Mouse (Mus musculus) heart, embryonic 11.5 days (tissue): ENCODE data around the gene Vmn1r221. TPM values are rescaled to one million over a fixed set of nuclear protein-coding genes. Genes with fewer than 3 reads are reported as not detected.
"Not testable (repeated sequence)": the region's sequence is repeated elsewhere in the genome, so short reads cannot be mapped to it uniquely, and the experiment has no call there.

ENCODE experiments used
- ATAC-seq: fragments of 200-750 bp; cut with Nextera tagmentation; replicated peaks from 2 replicates; pipeline ENCODE4 v1.8.0; 2017; ENCODE audit warnings: moderate library complexity; ENCODE audit not compliant: insufficient number of reproducible peaks, low FRiP score, low TSS enrichment
- H3K27ac ChIP-seq: fragments of 300-500 bp; sonication (generic); 2 replicates; pipeline ENCODE4 v1.5.1; 2014; ENCODE audit warnings: mild to moderate bottlenecking, low read depth, low read length
- H3K27me3 ChIP-seq: fragments of 300-500 bp; sonication (generic); 2 replicates; pipeline ENCODE4 v1.6.1; 2014; ENCODE audit warnings: mild to moderate bottlenecking, low read length, mixed read lengths; ENCODE audit not compliant: control insufficient read depth, insufficient read depth
- H3K36me3 ChIP-seq: fragments of 300-500 bp; sonication (generic); 2 replicates; pipeline ENCODE4 v1.6.1; 2014; ENCODE audit warnings: mild to moderate bottlenecking, low read length, moderate library complexity, mixed read lengths; ENCODE audit not compliant: control insufficient read depth, insufficient read depth
- H3K4me1 ChIP-seq: fragments of 300-500 bp; sonication (generic); 2 replicates; pipeline ENCODE4 v1.6.1; 2014; ENCODE audit warnings: low read length; ENCODE audit not compliant: control insufficient read depth, insufficient read depth
- H3K4me2 ChIP-seq: fragments of 300-500 bp; sonication (generic); 2 replicates; pipeline ENCODE4 v1.6.1; 2014; ENCODE audit warnings: mild to moderate bottlenecking, moderate library complexity
- H3K4me3 ChIP-seq: fragments of 300-500 bp; sonication (generic); 2 replicates; pipeline ENCODE4 v1.5.1; 2014; ENCODE audit warnings: low read depth, low read length
- H3K9ac ChIP-seq: fragments of 300-500 bp; sonication (generic); 2 replicates; pipeline ENCODE4 v1.6.1; 2014; ENCODE audit warnings: mild to moderate bottlenecking, low read depth, low read length, moderate library complexity
- H3K9me3 ChIP-seq: fragments of 300-500 bp; sonication (generic); replicated peaks from 2 replicates; pipeline ENCODE4 v1.6.1; 2016; ENCODE audit warnings: low read length; ENCODE audit not compliant: control insufficient read depth
- WGBS: fragments of 180-500 bp; shearing (Covaris S2); extraction: QIAGEN DNeasy Blood & Tissue Kit; methylation state at CpG from one replicate; pipeline ENCODE4 v1.1.7; 2014; ENCODE audit not compliant: insufficient replicate concordance; 5-methylcytosine and 5-hydroxymethylcytosine counted together
- polyA plus RNA-seq: library from polyadenylated mRNA; unstranded; fragments of >200 nt; fragmentation: Nextera tagmentation; extraction: Ambion mirVana; gene quantifications from 2 replicates; pipeline ENCODE4 v1.2.1, GENCODE M21; 2014

The Vmn1r221 gene
- polyA plus RNA-seq: not detected in 2 replicates

GRCm38 (mm10) chr13:23213827-23214226, at the start of gene Vmn1r221:
Vmn1r221 (plus strand) TSS chr13:23214127.
- H3K27me3 ChIP-seq, H3K27ac ChIP-seq, H3K9ac ChIP-seq, H3K36me3 ChIP-seq, ATAC-seq, H3K9me3 ChIP-seq, H3K4me1 ChIP-seq, H3K4me2 ChIP-seq, H3K4me3 ChIP-seq: not testable (repeated sequence)
- 69% methylated on average over 2 of the region's 2 CpGs for WGBS

- WGBS: 80% methylated on average over 4 of the region's 4 CpGs
- H3K4me2 ChIP-seq, H3K27me3 ChIP-seq, H3K9me3 ChIP-seq, H3K9ac ChIP-seq, ATAC-seq, H3K4me1 ChIP-seq, H3K36me3 ChIP-seq, H3K4me3 ChIP-seq, H3K27ac ChIP-seq: not testable (repeated sequence)
These were observed 47.5 kb upstream of the Vmn1r221 start for GRCm38 (mm10) chr13:23166471-23166870.

GRCm38 (mm10) chr13:23187875-23188274, 26.1 kb upstream of the Vmn1r221 start, which contains the start of gene Vmn1r220:
Vmn1r220 (minus strand) TSS chr13:23187975.
- WGBS: 76% methylated on average over 2 of the region's 2 CpGs
- no peak within 1 kb of the TSS for H3K27ac ChIP-seq
- H3K9ac ChIP-seq: no peak within 1 kb of the TSS
- H3K4me1 ChIP-seq: no peaks in the 10 kb centered on the region
- no peaks in the 10 kb centered on the region for H3K27me3 ChIP-seq
- ATAC-seq: no peak
- no peaks in the 10 kb centered on the region for H3K36me3 ChIP-seq
- H3K9me3 ChIP-seq: no peaks in the 10 kb centered on the region
- H3K4me3 ChIP-seq: no peak within 1 kb of the TSS
- H3K4me2 ChIP-seq: no peak within 1 kb of the TSS

GRCm38 (mm10) chr13:23203885-23204284, 10.0 kb upstream of the Vmn1r221 start:
- not testable (repeated sequence) for ATAC-seq, H3K4me1 ChIP-seq, H3K36me3 ChIP-seq, H3K9ac ChIP-seq, H3K4me3 ChIP-seq, H3K27me3 ChIP-seq, H3K27ac ChIP-seq, H3K4me2 ChIP-seq, H3K9me3 ChIP-seq
- 81% methylated on average over 1 of the region's 1 CpGs for WGBS

GRCm38 (mm10) chr13:23235847-23236246, 21.9 kb downstream of the Vmn1r221 start, which contains the start of gene Vmn1r222:
Vmn1r222 (minus strand) TSS chr13:23235947.
- H3K9ac ChIP-seq, H3K36me3 ChIP-seq, H3K27me3 ChIP-seq, H3K9me3 ChIP-seq, H3K4me3 ChIP-seq, ATAC-seq, H3K27ac ChIP-seq, H3K4me2 ChIP-seq, H3K4me1 ChIP-seq: not testable (repeated sequence)

GRCm38 (mm10) chr13:23246834-23247233, 32.9 kb downstream of the Vmn1r221 start, which contains the start of gene Vmn1r223:
Vmn1r223 (plus strand) TSS chr13:23247134.
- H3K4me1 ChIP-seq, H3K9ac ChIP-seq, ATAC-seq, H3K27me3 ChIP-seq, H3K4me3 ChIP-seq, H3K4me2 ChIP-seq, H3K27ac ChIP-seq, H3K36me3 ChIP-seq, H3K9me3 ChIP-seq: not testable (repeated sequence)
- 71% methylated on average over 1 of the region's 1 CpGs for WGBS

- Histone ChIP-seq H3K4me2 (no peak overlapping the region), H3K27me3 (no peaks in the 10 kb centered on the region), H3K9ac (no peak overlapping the region), H3K36me3 (no peaks in the 10 kb centered on the region), H3K27ac (no peak overlapping the region), H3K4me3 (no peak overlapping the region), H3K4me1 (no peaks in the 10 kb centered on the region), H3K9me3 (no peaks in the 10 kb centered on the region; the same call in 1 of the 2 replicates)
- no peak for ATAC-seq
- 85% methylated on average over 2 of the region's 2 CpGs for WGBS
These were observed 44.7 kb downstream of the Vmn1r221 start for GRCm38 (mm10) chr13:23258546-23259048.

GRCm38 (mm10) chr13:23268606-23269005, 54.7 kb downstream of the Vmn1r221 start:
- not testable (repeated sequence) for ATAC-seq, H3K9ac ChIP-seq, H3K27ac ChIP-seq, H3K27me3 ChIP-seq, H3K9me3 ChIP-seq, H3K4me3 ChIP-seq, H3K36me3 ChIP-seq, H3K4me2 ChIP-seq, H3K4me1 ChIP-seq
- WGBS: 76% methylated on average over 3 of the region's 3 CpGs

GRCm38 (mm10) chr13:23269127-23269526, 55.2 kb downstream of the Vmn1r221 start:
- not testable (repeated sequence) for H3K4me3 ChIP-seq, H3K9me3 ChIP-seq, H3K27ac ChIP-seq, H3K9ac ChIP-seq, ATAC-seq, H3K27me3 ChIP-seq, H3K4me2 ChIP-seq, H3K4me1 ChIP-seq, H3K36me3 ChIP-seq
- 49% methylated on average over 4 of the region's 4 CpGs for WGBS
